Mouse (Mus musculus): ENCODE measurements around the gene Zfp109.

The Zfp109 gene

GRCm38 (mm10) chr7:24207488-24208261 lies 29.7 kb downstream of the Zfp109 start:
- peak; percentile 74 to 77 for DNase-seq

- no peak for DNase-seq
Observed at GRCm38 (mm10) chr7:24196961-24197360, 40.4 kb downstream of the Zfp109 start.

DNA sequence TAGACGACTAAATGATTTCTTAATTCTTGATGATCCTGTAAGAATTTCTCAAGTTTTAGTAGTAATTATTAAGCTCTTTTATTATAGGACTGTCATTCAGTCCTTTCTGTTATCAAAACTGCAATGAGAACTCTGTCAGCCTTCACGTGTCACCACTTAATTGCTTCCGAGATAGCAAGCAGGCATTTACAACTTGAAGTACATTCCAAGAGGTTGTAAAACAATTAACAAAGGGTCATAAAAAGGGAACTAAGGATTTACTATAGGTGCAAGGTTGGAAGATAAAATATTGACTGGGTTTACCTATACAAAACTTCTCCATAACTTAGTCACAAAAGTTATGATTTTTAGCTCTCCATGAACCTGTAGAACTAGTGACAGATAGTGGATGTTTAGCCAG lies 44.2 kb downstream of the Zfp109 start:
- DNase-seq = no peak

GRCm38 (mm10) chr7:24191361-24191760 lies 46.0 kb downstream of the Zfp109 start:
- no peak for DNase-seq

- DNase-seq = no peak
Observed at GRCm38 (mm10) chr7:24189571-24189944, 47.8 kb downstream of the Zfp109 start.

DNA sequence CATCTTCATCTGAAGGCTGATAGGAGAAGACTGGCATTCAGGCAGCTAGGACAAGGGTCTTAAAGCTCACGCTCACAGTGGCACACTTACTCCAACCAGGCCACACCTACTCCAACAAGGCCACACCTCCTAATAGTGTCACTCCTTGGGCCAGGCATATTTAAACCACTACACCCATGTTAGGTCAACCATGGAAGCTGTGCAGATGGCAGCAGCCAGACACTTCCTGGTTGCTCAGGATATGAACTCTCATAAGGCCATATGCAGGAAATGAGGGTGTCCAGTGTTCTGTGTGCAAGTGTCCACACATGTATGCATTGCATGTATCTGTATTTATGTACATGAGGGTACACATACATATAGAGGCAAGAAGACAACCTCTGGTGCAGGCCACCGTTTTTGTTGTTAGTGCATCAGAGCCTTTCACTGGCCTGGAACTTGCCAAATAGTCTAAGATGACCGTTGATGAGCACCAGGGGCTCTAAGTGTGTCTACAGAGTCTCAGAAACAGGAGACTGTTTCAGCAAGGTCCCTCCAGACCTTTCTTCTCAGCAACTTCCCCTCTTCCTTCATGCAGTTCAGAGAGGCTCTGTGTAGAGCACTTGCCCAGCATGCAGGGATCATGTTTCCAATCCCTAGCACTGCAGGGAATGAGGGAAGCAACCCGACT lies 48.3 kb downstream of the Zfp109 start:
- DNase-seq = peak in 1 of 2 experiments; percentile 3

- DNase-seq = peak in 1 of 2 experiments; percentile 1
Observed at GRCm38 (mm10) chr7:24187611-24188010, 49.7 kb downstream of the Zfp109 start.

Measured in lung, postnatal 4 days (tissue).